Mouse (Mus musculus): ENCODE measurements around the gene Selenoo. TPM values are rescaled to one million over a fixed set of nuclear protein-coding genes. Genes with fewer than 3 reads are reported as not detected.

Gene Selenoo
- polyA plus RNA-seq, 1 experiment from 2014 or later: 10.1 TPM

GRCm38 (mm10) chr15:89063001-89063400 is 25.9 kb upstream of the Selenoo start:
- H3K4me1 ChIP-seq (replicated peaks): peaks cover 18% of the 10 kb centered on the region
- H3K27ac ChIP-seq: no peak overlapping the region
- no peaks in the 10 kb centered on the region for H3K36me3 ChIP-seq
- H3K9me3 ChIP-seq (replicated peaks): no peaks in the 10 kb centered on the region
- H3K4me2 ChIP-seq: no peak overlapping the region
- peaks cover 83% of the 10 kb centered on the region for H3K27me3 ChIP-seq
- no peak overlapping the region for H3K4me3 ChIP-seq
- WGBS: 77% methylated on average over 7 of the region's 7 CpGs
- no peak for ATAC-seq (replicated peaks; ENCODE audit: insufficient number of reproducible peaks, insufficient read depth, low FRiP score, low read depth)
- no peak overlapping the region for H3K9ac ChIP-seq

- Histone ChIP-seq H3K4me2 (no peak overlapping the region), H3K36me3 (no peaks in the 10 kb centered on the region), H3K9me3 (replicated peaks) (no peaks in the 10 kb centered on the region), H3K27ac (no peak overlapping the region), H3K4me1 (replicated peaks) (peaks cover 18% of the 10 kb centered on the region), H3K9ac (no peak overlapping the region), H3K4me3 (no peak overlapping the region), H3K27me3 (peaks cover 84% of the 10 kb centered on the region)
- ATAC-seq (replicated peaks; ENCODE audit: insufficient number of reproducible peaks, insufficient read depth, low FRiP score, low read depth): no peak
- WGBS: 69% methylated on average over 6 of the region's 6 CpGs
Measured at GRCm38 (mm10) chr15:89063536-89063935, 25.3 kb upstream of the Selenoo start.

GRCm38 (mm10) chr15:89064891-89065290 is 24.0 kb upstream of the Selenoo start:
- no peaks in the 10 kb centered on the region for H3K9me3 ChIP-seq (replicated peaks)
- H3K4me1 ChIP-seq (replicated peaks): peaks cover 10% of the 10 kb centered on the region
- no peak overlapping the region for H3K27ac ChIP-seq
- H3K4me2 ChIP-seq: no peak overlapping the region
- H3K4me3 ChIP-seq: no peak overlapping the region
- no peak overlapping the region for H3K9ac ChIP-seq
- H3K27me3 ChIP-seq: peaks cover 81% of the 10 kb centered on the region
- no peak for ATAC-seq (replicated peaks; ENCODE audit: insufficient number of reproducible peaks, insufficient read depth, low FRiP score, low read depth)
- no peaks in the 10 kb centered on the region for H3K36me3 ChIP-seq
- 90% methylated on average over 5 of the region's 5 CpGs for WGBS

GRCm38 (mm10) chr15:89067609-89068008 is 21.3 kb upstream of the Selenoo start:
- Histone ChIP-seq H3K4me2 (peak overlapping the region; percentile 50), H3K9ac (peak overlapping the region; percentile 33; the same call in 1 of the 2 replicates), H3K4me1 (replicated peaks) (peaks cover 9% of the 10 kb centered on the region), H3K36me3 (no peaks in the 10 kb centered on the region), H3K4me3 (peak overlapping the region; percentile 24), H3K27ac (no peak overlapping the region), H3K27me3 (peaks cover 56% of the 10 kb centered on the region), H3K9me3 (replicated peaks) (no peaks in the 10 kb centered on the region)
- no peak for ATAC-seq (replicated peaks; ENCODE audit: insufficient number of reproducible peaks, insufficient read depth, low FRiP score, low read depth)
- 28% methylated on average over 35 of the region's 35 CpGs for WGBS

GRCm38 (mm10) chr15:89068226-89068625 is 20.7 kb upstream of the Selenoo start:
- Histone ChIP-seq H3K27me3 (peaks cover 50% of the 10 kb centered on the region), H3K4me1 (replicated peaks) (peaks cover 14% of the 10 kb centered on the region), H3K4me3 (peak overlapping the region; percentile 24), H3K9ac (no peak overlapping the region), H3K9me3 (replicated peaks) (no peaks in the 10 kb centered on the region), H3K4me2 (peak overlapping the region; percentile 50), H3K36me3 (no peaks in the 10 kb centered on the region), H3K27ac (no peak overlapping the region)
- 35% methylated on average over 26 of the region's 26 CpGs for whole genome bisulfite sequencing
- no peak for ATAC-seq (replicated peaks; ENCODE audit: insufficient number of reproducible peaks, insufficient read depth, low FRiP score, low read depth)

GRCm38 (mm10) chr15:89069336-89069840 is 19.5 kb upstream of the Selenoo start:
- no peaks in the 10 kb centered on the region for H3K36me3 ChIP-seq
- H3K9me3 ChIP-seq (replicated peaks): no peaks in the 10 kb centered on the region
- H3K4me3 ChIP-seq: no peak overlapping the region
- H3K9ac ChIP-seq: no peak overlapping the region
- H3K27me3 ChIP-seq: peaks cover 41% of the 10 kb centered on the region
- H3K4me1 ChIP-seq (replicated peaks): peaks cover 25% of the 10 kb centered on the region
- ATAC-seq (replicated peaks; ENCODE audit: insufficient number of reproducible peaks, insufficient read depth, low FRiP score, low read depth): no peak
- 73% methylated on average over 19 of the region's 19 CpGs for WGBS
- H3K4me2 ChIP-seq: no peak overlapping the region
- no peak overlapping the region for H3K27ac ChIP-seq

GRCm38 (mm10) chr15:89070606-89071005 is 18.3 kb upstream of the Selenoo start:
- H3K4me1 ChIP-seq (replicated peaks): peaks cover 35% of the 10 kb centered on the region
- no peak overlapping the region for H3K4me3 ChIP-seq
- H3K27ac ChIP-seq: no peak overlapping the region
- no peaks in the 10 kb centered on the region for H3K9me3 ChIP-seq (replicated peaks)
- H3K4me2 ChIP-seq: no peak overlapping the region
- no peak overlapping the region for H3K9ac ChIP-seq
- peaks cover 38% of the 10 kb centered on the region for H3K27me3 ChIP-seq
- WGBS: 71% methylated on average over 24 of the region's 24 CpGs
- no peak for ATAC-seq (replicated peaks; ENCODE audit: insufficient number of reproducible peaks, insufficient read depth, low FRiP score, low read depth)
- no peaks in the 10 kb centered on the region for H3K36me3 ChIP-seq

GRCm38 (mm10) chr15:89073993-89074603 is 14.8 kb upstream of the Selenoo start:
- Histone ChIP-seq H3K36me3 (no peaks in the 10 kb centered on the region), H3K27ac (peak overlapping the region; percentile 97), H3K27me3 (peaks cover 4% of the 10 kb centered on the region; the same call in 1 of the 2 replicates), H3K4me1 (replicated peaks) (peaks cover 51% of the 10 kb centered on the region), H3K4me3 (peak overlapping the region; percentile 77), H3K9me3 (replicated peaks) (no peaks in the 10 kb centered on the region), H3K9ac (0 out of 2 replicates have a peak overlapping the region, but pooled peaks have one; percentile 20), H3K4me2 (peak overlapping the region; percentile 87)
- 45% methylated on average over 10 of the region's 10 CpGs for WGBS
- ATAC-seq (replicated peaks; ENCODE audit: insufficient number of reproducible peaks, insufficient read depth, low FRiP score, low read depth): no peak; the same call in 1 of the 2 replicates

GRCm38 (mm10) chr15:89074613-89075477 is 14.0 kb upstream of the Selenoo start, which contains the start of gene Trabd:
TSS of gene Trabd (plus strand) at chr15:89075124.
- peak within 1 kb of the TSS; percentile 84 for H3K9ac ChIP-seq
- H3K4me3 ChIP-seq: peak within 1 kb of the TSS; percentile 77
- 15% methylated on average over 11 of the region's 11 CpGs for WGBS
- H3K27me3 ChIP-seq: no peaks in the 10 kb centered on the region; the same call in 1 of the 2 replicates
- no peak for ATAC-seq (replicated peaks; ENCODE audit: insufficient number of reproducible peaks, insufficient read depth, low FRiP score, low read depth)
- H3K36me3 ChIP-seq: no peaks in the 10 kb centered on the region
- H3K4me2 ChIP-seq: peak within 1 kb of the TSS; percentile 87
- peak within 1 kb of the TSS; percentile 97 for H3K27ac ChIP-seq
- no peaks in the 10 kb centered on the region for H3K9me3 ChIP-seq (replicated peaks)
- peaks cover 51% of the 10 kb centered on the region for H3K4me1 ChIP-seq (replicated peaks)

GRCm38 (mm10) chr15:89075478-89076147 is 13.3 kb upstream of the Selenoo start:
- no peaks in the 10 kb centered on the region for H3K27me3 ChIP-seq
- H3K9ac ChIP-seq: peak overlapping the region; percentile 84
- H3K36me3 ChIP-seq: no peaks in the 10 kb centered on the region
- H3K27ac ChIP-seq: peak overlapping the region; percentile 97
- no peaks in the 10 kb centered on the region for H3K9me3 ChIP-seq (replicated peaks)
- peak overlapping the region; percentile 77 for H3K4me3 ChIP-seq
- peak; percentile 88 for ATAC-seq (replicated peaks; ENCODE audit: insufficient number of reproducible peaks, insufficient read depth, low FRiP score, low read depth)
- peaks cover 51% of the 10 kb centered on the region for H3K4me1 ChIP-seq (replicated peaks)
- under 1% methylated on average over 57 of the region's 59 CpGs for WGBS
- peak overlapping the region; percentile 87 for H3K4me2 ChIP-seq
